ENCODE assay signal across 34 mouse cellular contexts in the genomic region with DNA sequence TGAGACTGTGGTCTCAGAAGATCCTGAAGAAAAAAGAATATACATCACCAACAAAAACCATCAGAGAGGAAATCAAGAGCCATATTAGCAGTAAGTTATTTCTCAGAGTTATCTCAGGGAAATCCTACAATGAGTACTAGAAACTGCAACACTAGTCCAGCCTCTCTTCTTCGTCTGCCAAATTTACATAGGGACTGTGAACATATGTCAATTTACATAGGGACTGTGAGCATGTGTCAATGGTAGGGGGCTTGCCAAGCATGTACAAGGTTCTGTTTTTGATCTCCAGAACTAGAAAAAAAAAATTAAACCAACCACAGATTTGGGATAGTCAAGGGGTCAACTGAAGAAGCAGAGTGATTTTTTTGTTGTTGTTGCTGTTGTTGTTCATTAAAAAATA. TPM values are rescaled to one million over a fixed set of nuclear protein-coding genes. Genes with fewer than 3 reads are reported as not detected.
"Had no signal": no experiment of that assay in that cellular context is flagged by ENCODE, and none has a peak within 500 bp of the region (broad histone marks: within the 10 kb centered on the region; RNA-seq: fewer than 3 reads in every experiment).

No protein-coding gene starts in this region.

- H3K9ac ChIP-seq: heart, embryonic 13.5 days; heart, embryonic 15.5 days; hindbrain, embryonic 12.5 days; hindbrain, embryonic 13.5 days; hindbrain, embryonic 14.5 days; hindbrain, embryonic 15.5 days; intestine, embryonic 15.5 days; kidney, embryonic 15.5 days had no signal

- H3K36me3 ChIP-seq: heart, embryonic 13.5 days; heart, embryonic 15.5 days; hindbrain, embryonic 12.5 days; hindbrain, embryonic 13.5 days; hindbrain, embryonic 15.5 days; intestine, embryonic 15.5 days; kidney, embryonic 15.5 days had no signal

- ATAC-seq: hindbrain, embryonic 16.5 days; hindbrain, postnatal 0 days; inflammation-experienced regulatory T-cells, adult 6 months; intestine, embryonic 15.5 days; intestine, embryonic 16.5 days; intestine, postnatal 0 days had no signal

- H3K27me3 ChIP-seq: heart, embryonic 13.5 days; heart, embryonic 15.5 days; hindbrain, embryonic 12.5 days; hindbrain, embryonic 13.5 days; hindbrain, embryonic 15.5 days; intestine, embryonic 15.5 days; kidney, embryonic 15.5 days had no signal

- H3K27ac ChIP-seq: heart, embryonic 13.5 days; heart, embryonic 15.5 days; hindbrain, embryonic 10.5 days; hindbrain, embryonic 12.5 days; hindbrain, embryonic 13.5 days; hindbrain, embryonic 14.5 days; hindbrain, embryonic 15.5 days; hindbrain, postnatal 0 days; intestine, embryonic 15.5 days; kidney, embryonic 15.5 days; kidney, postnatal 0 days; left cerebral cortex, adult 2 months had no signal

- H3K4me3 ChIP-seq: heart, embryonic 13.5 days; heart, embryonic 15.5 days; hindbrain, embryonic 10.5 days; hindbrain, embryonic 12.5 days; hindbrain, embryonic 13.5 days; hindbrain, embryonic 15.5 days; intestine, embryonic 15.5 days; kidney, embryonic 15.5 days; layer of hippocampus, adult 2 months; left cerebral cortex, adult 2 months had no signal

- H3K4me2 ChIP-seq: heart, embryonic 13.5 days; heart, embryonic 15.5 days; hindbrain, embryonic 12.5 days; hindbrain, embryonic 13.5 days; hindbrain, embryonic 14.5 days; hindbrain, embryonic 15.5 days; intestine, embryonic 15.5 days; kidney, embryonic 15.5 days had no signal

- H3K9me3 ChIP-seq: heart, embryonic 13.5 days; heart, embryonic 15.5 days; hindbrain, embryonic 10.5 days; hindbrain, embryonic 12.5 days; hindbrain, embryonic 13.5 days; hindbrain, embryonic 15.5 days; intestine, embryonic 15.5 days; kidney, embryonic 15.5 days had no signal

- DNase-seq: heart, postnatal 10 days; heart, postnatal 14 days; heart, postnatal 36 days; heart, postnatal 4 days; kidney, adult 11 months; kidney, adult 18-20 months; kidney, adult 2 months; kidney, adult 8-10 months; kidney, adult 9 months; kidney, postnatal 10 days; kidney, postnatal 14 days; kidney, postnatal 25 days; kidney, postnatal 36 days; kidney, postnatal 4 days; layer of hippocampus, adult 9-11 months; layer of hippocampus, postnatal 36 days had no signal

RNA-seq across cellular contexts. Expression of gene Lix1, which starts 48.6 kb away (rescaled TPM):
- total RNA-seq: hematopoietic stem cell, adult 5-6 weeks had no signal
